Mouse (Mus musculus) thymus, adult 2 months (tissue): ENCODE data around the gene Erf. TPM values are rescaled to one million over a fixed set of nuclear protein-coding genes. Genes with fewer than 3 reads are reported as not detected.
A peak's percentile ranks its signal among the peaks of the same experiment; 100 is the strongest.

Source experiments
- DNase-seq: peaks from one replicate; pipeline ENCODE4 v3.0.0; 2021
- H3K27ac ChIP-seq: fragments of 200-500 bp; 2 replicates; pipeline ENCODE4 v1.5.1; 2012; ENCODE audit warnings: low read length, control low read depth; ENCODE audit not compliant: control insufficient read depth, insufficient read depth
- H3K27me3 ChIP-seq: fragments of 200-500 bp; 2 replicates; pipeline ENCODE4 v1.6.1; 2012; ENCODE audit warnings: mild to moderate bottlenecking, low read length, moderate library complexity, mixed read lengths; ENCODE audit not compliant: control insufficient read depth, insufficient read depth
- H3K36me3 ChIP-seq: fragments of 200-500 bp; 2 replicates; pipeline ENCODE4 v1.6.1; 2012; ENCODE audit warnings: mild to moderate bottlenecking, low read length, moderate library complexity; ENCODE audit not compliant: control insufficient read depth, insufficient read depth
- H3K4me1 ChIP-seq: fragments of 200-500 bp; replicated peaks from 2 replicates; pipeline ENCODE4 v1.6.1; 2012; ENCODE audit warnings: low read length; ENCODE audit not compliant: control insufficient read depth, insufficient read depth
- H3K4me3 ChIP-seq: fragments of 200-500 bp; 2 replicates; pipeline ENCODE4 v1.5.1; 2012; ENCODE audit warnings: mild to moderate bottlenecking, low read length, control low read depth, moderate library complexity; ENCODE audit not compliant: control insufficient read depth, insufficient read depth
- CTCF ChIP-seq: fragments of 200-500 bp; IDR thresholded peaks from 2 replicates; pipeline ENCODE4 v1.5.1; 2012; ENCODE audit warnings: mild to moderate bottlenecking, control low read depth, low read length, moderate library complexity, borderline replicate concordance; ENCODE audit not compliant: control insufficient read depth, poor library complexity, insufficient read depth; ENCODE audit errors: extremely low read depth
- POLR2A ChIP-seq: fragments of 200-500 bp; IDR thresholded peaks from 2 replicates; pipeline ENCODE4 v1.6.1; 2012; ENCODE audit warnings: mild to moderate bottlenecking, low read length, control low read depth, moderate library complexity; ENCODE audit not compliant: control insufficient read depth, poor library complexity, insufficient read depth; ENCODE audit errors: extremely low read depth
- WGBS: fragments of 180-500 bp; shearing (Covaris S2); methylation state at CpG from one replicate; pipeline ENCODE4 v1.1.7; 2018; 5-methylcytosine and 5-hydroxymethylcytosine counted together
- polyA plus RNA-seq: library from polyadenylated mRNA; depleted of rRNA; stranded (reverse); fragments of >200 nt; gene quantifications from 2 replicates; pipeline ENCODE4 v1.2.3, GENCODE M21; 2012

Gene Erf
- polyA plus RNA-seq, 1 experiment, result 59.4 TPM

DNA sequence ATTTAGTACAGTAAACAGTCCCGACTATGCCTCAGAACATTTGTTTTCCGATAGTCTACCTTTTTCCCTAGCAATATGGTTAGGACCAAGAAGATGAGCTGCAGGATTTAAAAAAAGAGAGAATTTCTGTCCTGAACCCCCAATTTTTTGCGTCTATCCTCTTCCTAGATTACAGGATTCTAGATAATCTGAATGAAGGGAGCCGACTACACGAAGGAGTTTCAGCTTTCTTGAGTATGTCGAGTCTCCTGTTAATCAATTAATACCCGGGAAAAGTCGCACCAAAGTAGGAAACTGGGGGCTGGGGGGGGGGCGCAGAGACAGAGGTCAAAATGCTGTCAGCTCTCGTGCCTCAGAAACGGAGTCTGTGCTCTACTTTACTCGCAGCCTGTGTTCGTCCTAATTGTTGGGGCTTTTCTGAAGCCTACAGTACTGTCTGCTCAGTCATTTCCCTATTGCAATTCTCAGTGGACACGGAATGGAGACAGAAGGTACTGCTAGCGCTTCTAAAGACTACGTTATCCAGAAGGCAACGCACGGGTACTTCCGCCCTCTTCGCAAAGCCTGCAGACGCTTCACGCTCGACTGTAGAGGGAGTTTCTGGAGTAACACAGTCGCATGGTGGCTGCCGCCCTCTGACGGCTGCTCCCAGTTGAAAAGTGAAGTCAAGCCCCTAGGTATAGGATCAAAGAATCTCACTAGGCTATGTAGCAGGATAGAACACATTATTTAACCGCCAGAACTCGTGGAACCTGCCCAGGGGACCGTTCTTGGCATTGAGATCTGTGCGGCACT, 11.5 kb downstream of the Erf start:
- no peaks in the 10 kb centered on the region for H3K36me3 ChIP-seq
- H3K4me1 ChIP-seq, result peaks cover 23% of the 10 kb centered on the region
- H3K4me3 ChIP-seq, result peak overlapping the region; percentile 32
- 2% methylated on average over 30 of the region's 30 CpGs for WGBS
- TF ChIP-seq POLR2A, result peak; percentile 55; the same call in 1 of the 2 replicates
- peak; percentile 63; the same call in 1 of the 2 replicates for TF ChIP-seq CTCF
- peak overlapping the region; percentile 59 for H3K27ac ChIP-seq
- no peaks in the 10 kb centered on the region for H3K27me3 ChIP-seq
- DNase-seq, result peak; percentile 84

DNA sequence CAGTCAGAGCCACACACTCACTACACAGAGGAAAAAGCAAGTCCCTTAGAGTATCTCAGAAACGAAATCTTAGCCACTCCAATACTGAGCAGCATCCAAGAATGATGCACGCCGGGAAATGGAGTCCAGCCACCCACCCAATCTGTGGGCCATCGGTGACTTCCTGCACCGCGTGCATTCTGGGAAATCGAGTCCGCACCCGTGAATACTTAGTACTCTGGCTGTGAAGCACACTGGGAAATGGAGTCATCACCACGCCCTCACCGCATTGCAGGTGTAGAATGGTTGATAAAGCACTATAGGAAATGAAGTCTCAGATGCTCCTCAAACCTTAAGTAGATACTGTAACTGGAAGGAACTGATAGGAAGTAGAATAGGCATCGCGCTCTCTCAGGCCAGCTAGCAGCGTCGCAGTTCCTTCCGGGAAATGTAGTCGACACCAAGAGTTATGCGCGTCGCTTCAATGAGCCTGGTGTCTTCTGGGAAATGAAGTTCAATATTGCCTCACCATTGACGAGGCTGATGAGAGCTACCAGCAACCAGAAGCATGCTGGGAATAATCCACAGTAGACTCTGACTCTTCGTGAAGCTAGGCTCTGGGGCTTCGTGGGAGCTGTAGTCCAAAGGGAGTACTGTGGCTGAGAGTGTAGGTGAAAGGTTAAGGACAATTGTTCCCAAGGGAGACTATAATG, 12.4 kb downstream of the Erf start:
- H3K27me3 ChIP-seq, result no peaks in the 10 kb centered on the region
- no peaks in the 10 kb centered on the region for H3K36me3 ChIP-seq
- DNase-seq, result peak; percentile 93
- under 1% methylated on average over 23 of the region's 23 CpGs for WGBS
- peaks cover 31% of the 10 kb centered on the region for H3K4me1 ChIP-seq
- peak overlapping the region; percentile 36 for H3K4me3 ChIP-seq
- no peak for TF ChIP-seq CTCF
- TF ChIP-seq POLR2A, result no peak; the same call in 1 of the 2 replicates
- H3K27ac ChIP-seq, result peak overlapping the region; percentile 77

DNA sequence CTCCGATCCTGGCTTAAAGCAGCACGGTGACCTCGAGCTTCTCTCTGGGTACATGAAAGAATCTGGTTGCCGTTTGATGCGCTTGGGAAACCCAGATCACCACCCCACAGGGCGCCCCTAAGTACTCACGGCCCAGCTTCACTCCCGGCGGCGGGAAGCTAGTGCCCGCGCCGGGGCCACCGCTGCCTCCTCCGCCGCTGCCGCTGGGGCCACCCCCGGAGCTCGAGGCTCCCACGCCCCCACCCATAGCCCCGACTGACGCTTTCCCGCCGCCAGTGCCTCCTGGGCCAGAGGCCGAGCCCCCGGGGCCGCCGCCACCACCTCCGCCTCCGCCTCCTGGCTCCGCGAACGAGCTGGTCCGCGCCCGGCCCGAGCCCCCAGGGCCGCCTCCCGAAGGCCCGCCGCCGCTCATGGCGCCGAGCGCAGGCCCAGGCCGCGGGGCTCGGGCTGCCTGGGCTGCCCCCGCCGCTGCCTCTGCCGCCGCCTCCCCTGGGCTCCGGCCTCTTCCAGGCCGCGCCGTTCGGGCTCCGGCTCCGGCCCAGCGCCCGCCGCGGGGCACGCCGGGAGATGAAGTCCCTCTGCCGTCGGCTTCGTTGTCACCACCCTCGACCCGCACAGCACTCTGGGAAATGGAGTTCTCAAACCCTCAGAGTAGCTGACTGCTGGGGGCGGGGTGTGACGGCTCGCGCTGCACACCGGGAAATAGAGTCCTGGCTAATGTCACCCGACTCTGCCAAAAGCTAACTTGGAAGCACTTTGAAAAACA, 13.1 kb downstream of the Erf start, which contains the start of gene Gsk3a:
Gene Gsk3a, minus strand, starts transcription at position 603 of the 766 bp plus-strand sequence.
- peak within 1 kb of the TSS; percentile 83 for H3K4me3 ChIP-seq
- H3K36me3 ChIP-seq, result no peaks in the 10 kb centered on the region
- under 1% methylated on average over 75 of the region's 76 CpGs for WGBS
- peak; percentile 99 for DNase-seq
- no peak for TF ChIP-seq CTCF
- TF ChIP-seq POLR2A, result peak; percentile 88
- peaks cover 39% of the 10 kb centered on the region for H3K4me1 ChIP-seq
- H3K27me3 ChIP-seq, result no peaks in the 10 kb centered on the region
- H3K27ac ChIP-seq, result peak within 1 kb of the TSS; percentile 77

DNA sequence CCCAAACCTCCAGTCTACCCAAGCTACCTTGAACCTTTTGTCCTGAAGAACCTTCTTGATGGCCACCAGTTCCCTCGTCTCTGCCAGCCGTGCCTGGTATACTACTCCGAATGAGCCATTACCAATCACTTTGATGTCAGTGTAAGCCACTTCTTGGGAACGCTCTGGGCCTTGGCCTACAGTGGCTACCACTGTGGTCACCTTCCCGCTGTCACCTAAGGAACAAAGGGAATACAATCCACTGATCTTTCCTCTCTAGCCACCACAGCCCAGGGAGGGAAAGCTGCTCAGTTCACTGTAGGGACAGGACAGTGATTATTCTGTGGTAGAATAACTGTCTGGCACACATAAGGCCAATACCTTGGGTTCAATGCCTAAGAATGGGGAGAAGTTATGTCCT, 15.0 kb downstream of the Erf start:
- peaks cover 9% of the 10 kb centered on the region for H3K36me3 ChIP-seq
- peaks cover 58% of the 10 kb centered on the region for H3K4me1 ChIP-seq
- H3K27me3 ChIP-seq, result no peaks in the 10 kb centered on the region
- H3K27ac ChIP-seq, result no peak overlapping the region
- no peak for DNase-seq
- no peak overlapping the region for H3K4me3 ChIP-seq
- WGBS, result 98% methylated on average over 5 of the region's 5 CpGs
- TF ChIP-seq CTCF (no peak), POLR2A (no peak)

DNA sequence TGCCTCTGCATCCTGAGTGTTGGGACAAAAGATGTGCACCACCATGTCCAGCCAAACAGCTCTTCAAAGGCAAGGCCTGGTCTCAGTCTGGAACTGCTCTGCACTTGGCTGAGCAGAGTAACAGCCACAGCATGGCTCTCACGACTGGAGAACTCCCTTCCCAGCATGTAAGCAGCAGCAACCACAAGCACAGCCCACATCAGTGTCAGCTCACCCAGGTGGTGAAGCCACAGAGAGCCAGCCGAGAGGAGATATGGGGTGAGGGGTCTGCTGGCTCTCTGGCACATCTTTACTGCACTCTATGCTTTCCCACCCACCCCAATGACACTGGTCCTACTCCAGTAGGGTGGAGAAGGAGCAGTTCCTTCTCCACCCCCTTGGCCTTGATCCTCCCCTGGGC, 17.5 kb downstream of the Erf start:
- no peak for TF ChIP-seq POLR2A
- no peak for TF ChIP-seq CTCF
- Histone ChIP-seq H3K4me1 (peaks cover 70% of the 10 kb centered on the region), H3K27me3 (no peaks in the 10 kb centered on the region), H3K36me3 (peaks cover 28% of the 10 kb centered on the region), H3K27ac (peak overlapping the region; percentile 83), H3K4me3 (no peak overlapping the region; the same call in 1 of the 2 replicates)
- DNase-seq, result peak; percentile 76
- 4% methylated on average over 2 of the region's 2 CpGs for WGBS

DNA sequence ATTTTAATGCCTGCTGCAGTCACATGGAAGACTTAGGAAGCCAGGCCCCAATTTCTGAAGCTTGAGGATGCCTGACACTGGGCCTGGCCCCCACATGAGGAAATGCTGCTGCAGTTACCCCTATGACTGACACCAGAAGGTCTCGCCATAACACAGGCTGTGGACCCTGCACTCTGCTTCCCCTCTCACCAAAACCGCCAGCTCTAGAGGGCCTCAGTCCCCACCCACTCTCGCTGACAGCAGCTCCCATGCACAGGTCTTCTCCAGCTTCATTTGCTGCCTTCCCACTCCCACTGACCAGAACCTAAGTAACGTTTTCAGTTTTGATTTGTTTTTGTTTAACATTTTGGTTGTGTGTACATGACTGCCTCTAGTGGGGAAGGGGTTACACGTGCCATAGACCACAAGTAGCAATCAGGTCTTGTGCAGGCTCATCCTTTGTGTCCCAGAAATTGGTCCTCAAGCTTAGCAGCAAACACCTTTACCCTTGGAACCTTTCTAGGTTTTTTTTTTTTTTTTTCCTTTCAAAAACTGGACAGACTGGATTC, 18.4 kb downstream of the Erf start:
- H3K4me1 ChIP-seq, result peaks cover 74% of the 10 kb centered on the region
- H3K27me3 ChIP-seq, result no peaks in the 10 kb centered on the region
- WGBS, result 20% methylated on average over 5 of the region's 5 CpGs
- peak; percentile 30 for DNase-seq
- no peak overlapping the region for H3K4me3 ChIP-seq
- TF ChIP-seq CTCF (no peak), POLR2A (no peak)
- H3K36me3 ChIP-seq, result peaks cover 37% of the 10 kb centered on the region
- peak overlapping the region; percentile 83 for H3K27ac ChIP-seq
